Mouse (Mus musculus) hindbrain, embryonic 14.5 days (tissue): ENCODE measurements around the gene Arl15. TPM values are rescaled to one million over a fixed set of nuclear protein-coding genes. Genes with fewer than 3 reads are reported as not detected.

ENCODE experiments used
- ATAC-seq: fragments of 200-750 bp; cut with Nextera tagmentation; 2 replicates; pipeline ENCODE4 v1.8.0; 2017; ENCODE audit warnings: moderate number of reproducible peaks, mild to moderate bottlenecking, moderate TSS enrichment, moderate library complexity; ENCODE audit not compliant: low FRiP score
- DNase-seq: peaks from one replicate; pipeline ENCODE4 v3.0.0-alpha.2; 2015; ENCODE audit warnings: low spot score
- H3K27ac ChIP-seq: fragments of 300-500 bp; sonication (generic); 2 replicates; pipeline ENCODE4 v1.5.1; 2014; ENCODE audit warnings: mild to moderate bottlenecking, moderate library complexity
- H3K27me3 ChIP-seq: fragments of 300-500 bp; sonication (generic); 2 replicates; pipeline ENCODE4 v1.6.1; 2014; ENCODE audit warnings: mild to moderate bottlenecking, low read length, mixed read lengths; ENCODE audit not compliant: control insufficient read depth, insufficient read depth
- H3K36me3 ChIP-seq: fragments of 300-500 bp; sonication (generic); replicated peaks from 2 replicates; pipeline ENCODE4 v1.6.1; 2014; ENCODE audit not compliant: control insufficient read depth, insufficient read depth
- H3K4me1 ChIP-seq: fragments of 300-500 bp; sonication (generic); replicated peaks from 2 replicates; pipeline ENCODE4 v1.6.1; 2014; ENCODE audit warnings: antibody characterized with exemption, low read length, mixed read lengths; ENCODE audit not compliant: control insufficient read depth, insufficient read depth
- H3K4me2 ChIP-seq: fragments of 300-500 bp; sonication (generic); replicated peaks from 2 replicates; pipeline ENCODE4 v1.6.1; 2014; ENCODE audit warnings: mild to moderate bottlenecking, moderate library complexity
- H3K4me3 ChIP-seq: fragments of 300-500 bp; sonication (generic); replicated peaks from 2 replicates; pipeline ENCODE4 v1.5.1; 2014; ENCODE audit warnings: mild to moderate bottlenecking, low read length
- H3K9ac ChIP-seq: fragments of 300-500 bp; sonication (generic); 2 replicates; pipeline ENCODE4 v1.6.1; 2014
- H3K9me3 ChIP-seq: fragments of 300-500 bp; sonication (generic); 2 replicates; pipeline ENCODE4 v1.6.1; 2016; ENCODE audit warnings: low read length; ENCODE audit not compliant: control insufficient read depth
- WGBS: fragments of 180-500 bp; shearing (Covaris S2); extraction: QIAGEN DNeasy Blood & Tissue Kit; methylation state at CpG from one replicate; pipeline ENCODE4 v1.1.7; 2014; 5-methylcytosine and 5-hydroxymethylcytosine counted together
- polyA plus RNA-seq: library from polyadenylated mRNA; unstranded; fragments of >200 nt; fragmentation: Nextera tagmentation; extraction: Ambion mirVana; gene quantifications from 2 replicates; pipeline ENCODE4 v1.2.1, GENCODE M21; 2014

Arl15 gene
- polyA plus RNA-seq, 1 experiment from 2014 or later = 19.0 TPM

DNA sequence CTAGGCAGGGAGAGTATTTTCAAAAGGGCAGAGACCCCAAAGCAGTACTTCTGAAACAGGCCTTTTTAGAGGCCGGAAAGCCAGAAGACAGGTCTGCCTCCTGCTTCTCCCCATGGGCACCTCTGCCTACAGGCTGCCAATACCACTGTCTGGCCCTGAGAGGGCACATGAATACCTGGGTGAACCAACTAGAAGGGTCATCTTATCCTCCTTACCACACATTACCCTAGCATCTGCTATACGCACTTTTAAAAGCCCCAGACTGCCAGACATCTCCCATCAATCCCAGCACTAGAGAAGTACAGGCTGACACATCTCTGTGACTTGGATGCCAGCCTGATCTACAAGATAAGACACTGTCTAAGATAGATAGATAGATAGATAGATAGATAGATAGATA, 259.0 kb downstream of the Arl15 start:
- H3K4me2 ChIP-seq = no peak overlapping the region
- DNase-seq (no peak), ATAC-seq (no peak)
- no peaks in the 10 kb centered on the region for H3K36me3 ChIP-seq
- 78% methylated on average over 2 of the region's 2 CpGs for WGBS
- H3K9ac ChIP-seq = no peak overlapping the region
- H3K4me1 ChIP-seq = no peaks in the 10 kb centered on the region
- no peak overlapping the region for H3K27ac ChIP-seq
- H3K9me3 ChIP-seq = no peaks in the 10 kb centered on the region
- no peak overlapping the region for H3K4me3 ChIP-seq
- H3K27me3 ChIP-seq = no peaks in the 10 kb centered on the region

DNA sequence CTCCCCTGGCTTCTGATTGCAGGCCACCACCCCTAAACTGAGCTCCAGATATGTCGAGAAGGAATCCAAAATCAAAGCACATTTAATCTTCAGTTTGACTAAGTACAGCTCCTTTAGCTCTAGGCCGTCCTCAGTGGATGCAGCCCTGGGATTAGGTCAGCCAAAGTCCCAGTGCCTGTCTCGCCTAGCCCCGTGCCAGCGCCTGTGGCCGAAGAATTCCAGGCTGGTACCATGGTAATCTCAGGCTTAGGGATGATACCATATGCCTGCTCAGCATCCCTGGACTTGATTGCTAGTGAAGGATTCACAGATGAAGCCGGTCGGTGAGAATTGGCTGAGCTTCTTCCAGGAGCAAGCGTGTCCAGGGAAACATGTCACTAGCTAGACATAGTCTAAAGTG, 261.4 kb downstream of the Arl15 start:
- 0 out of 2 replicates have a peak, but pooled peaks have one; percentile 27 for ATAC-seq
- H3K9me3 ChIP-seq = no peaks in the 10 kb centered on the region
- H3K4me2 ChIP-seq = no peak overlapping the region
- no peak for DNase-seq
- H3K36me3 ChIP-seq = no peaks in the 10 kb centered on the region
- H3K4me1 ChIP-seq = no peaks in the 10 kb centered on the region
- H3K27ac ChIP-seq = no peak overlapping the region
- no peaks in the 10 kb centered on the region for H3K27me3 ChIP-seq
- no peak overlapping the region for H3K4me3 ChIP-seq
- H3K9ac ChIP-seq = no peak overlapping the region
- whole genome bisulfite sequencing = 50% methylated on average over 9 of the region's 9 CpGs

DNA sequence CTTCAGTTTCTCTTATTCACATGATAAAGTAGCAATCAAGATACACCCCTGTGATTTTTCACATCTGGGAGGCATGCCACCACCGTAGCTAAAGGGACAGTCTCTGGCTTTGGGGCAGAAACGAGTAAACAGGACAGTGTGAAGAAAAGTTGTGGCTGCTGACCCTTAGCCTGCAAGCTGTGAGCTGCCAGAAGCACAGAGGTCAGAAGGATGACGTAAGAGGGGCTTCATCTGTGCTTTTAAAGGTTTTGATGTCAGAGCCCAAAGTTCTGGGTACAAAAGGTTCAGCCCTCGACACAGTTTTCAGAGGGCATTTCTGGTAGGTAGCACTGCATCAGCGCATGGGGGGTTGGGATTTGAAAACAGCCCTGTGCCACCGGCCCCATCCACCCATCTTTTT, 266.0 kb downstream of the Arl15 start:
- no peak for ATAC-seq
- Histone ChIP-seq H3K4me1 (no peaks in the 10 kb centered on the region), H3K4me2 (no peak overlapping the region), H3K4me3 (no peak overlapping the region), H3K36me3 (no peaks in the 10 kb centered on the region), H3K27ac (no peak overlapping the region), H3K27me3 (no peaks in the 10 kb centered on the region), H3K9ac (no peak overlapping the region), H3K9me3 (no peaks in the 10 kb centered on the region)
- WGBS = 76% methylated on average over 6 of the region's 6 CpGs
- DNase-seq = no peak

DNA sequence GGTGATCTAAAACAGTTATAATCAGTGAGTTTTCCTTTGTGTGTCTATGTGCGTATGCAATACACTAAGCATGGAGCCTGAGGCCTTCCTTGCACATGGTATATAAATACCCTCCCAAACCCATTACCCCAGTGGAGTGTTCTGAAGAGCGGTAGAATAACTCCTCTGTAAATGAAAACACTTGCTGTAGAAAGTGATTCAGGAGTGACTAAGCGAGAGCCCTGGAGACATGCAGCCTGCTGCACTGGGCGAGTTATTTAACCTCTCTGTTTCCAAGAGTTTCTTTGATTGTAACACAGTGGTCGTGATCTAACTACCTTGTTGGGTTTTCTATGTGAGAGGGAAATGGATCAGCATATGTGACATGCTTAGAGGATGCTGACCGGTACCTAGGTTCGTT, 266.9 kb downstream of the Arl15 start:
- 92% methylated on average over 7 of the region's 7 CpGs for WGBS

DNA sequence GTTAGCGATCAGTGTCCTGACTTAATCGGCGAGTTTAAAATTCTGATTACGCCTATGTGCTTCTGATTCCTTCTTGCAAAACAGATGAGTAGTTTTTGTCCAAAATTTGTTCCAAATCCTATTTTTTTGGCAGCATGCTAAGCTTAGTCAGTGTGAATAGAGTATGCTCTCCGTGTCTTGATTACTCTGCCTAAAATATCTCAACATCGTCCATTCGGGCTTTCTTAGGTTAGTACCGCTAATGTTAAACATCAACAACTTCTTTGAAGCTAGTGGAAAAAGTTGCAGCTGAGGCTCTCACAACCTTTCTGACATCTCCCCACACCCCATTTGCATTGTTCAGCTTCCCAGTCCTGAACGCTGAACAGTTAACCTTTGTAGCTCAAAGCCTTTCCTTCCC, 269.8 kb downstream of the Arl15 start:
- H3K9me3 ChIP-seq = no peaks in the 10 kb centered on the region
- no peak for DNase-seq
- no peak overlapping the region for H3K4me2 ChIP-seq
- 82% methylated on average over 9 of the region's 9 CpGs for WGBS
- H3K27ac ChIP-seq = no peak overlapping the region
- no peaks in the 10 kb centered on the region for H3K4me1 ChIP-seq
- no peak overlapping the region for H3K9ac ChIP-seq
- no peak overlapping the region for H3K4me3 ChIP-seq
- H3K36me3 ChIP-seq = no peaks in the 10 kb centered on the region
- H3K27me3 ChIP-seq = no peaks in the 10 kb centered on the region
- ATAC-seq = no peak

More for the DNA sequence above, 266.9 kb downstream of the Arl15 start:
- Histone ChIP-seq H3K4me3 (no peak overlapping the region), H3K9me3 (no peaks in the 10 kb centered on the region), H3K4me2 (no peak overlapping the region), H3K36me3 (no peaks in the 10 kb centered on the region), H3K27ac (no peak overlapping the region), H3K4me1 (no peaks in the 10 kb centered on the region), H3K9ac (no peak overlapping the region), H3K27me3 (no peaks in the 10 kb centered on the region)
- no peak for DNase-seq
- no peak for ATAC-seq

DNA sequence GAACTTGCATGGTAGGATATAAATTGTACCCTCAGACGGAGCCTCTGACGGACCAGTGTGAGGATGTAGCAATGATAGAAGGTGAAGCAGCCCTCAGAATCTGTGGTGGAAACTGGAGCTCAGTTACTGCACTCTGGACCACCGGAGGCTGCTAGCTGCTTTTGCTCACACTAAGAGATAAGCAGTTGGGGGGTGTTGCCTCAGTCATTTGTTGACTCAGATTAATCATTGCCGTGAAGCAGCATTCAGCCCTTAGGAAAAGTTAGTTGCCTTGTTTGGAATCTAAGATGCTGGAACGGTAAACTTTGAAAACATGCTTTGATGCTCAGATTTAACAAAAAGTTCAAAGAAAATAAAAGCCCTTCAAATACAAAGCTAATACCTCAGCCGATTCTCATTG, 270.7 kb downstream of the Arl15 start:
- Histone ChIP-seq H3K27me3 (no peaks in the 10 kb centered on the region), H3K4me1 (no peaks in the 10 kb centered on the region), H3K9me3 (no peaks in the 10 kb centered on the region), H3K4me2 (no peak overlapping the region), H3K36me3 (no peaks in the 10 kb centered on the region), H3K4me3 (no peak overlapping the region), H3K9ac (no peak overlapping the region), H3K27ac (no peak overlapping the region)
- WGBS = 55% methylated on average over 6 of the region's 6 CpGs
- ATAC-seq (no peak), DNase-seq (no peak)

DNA sequence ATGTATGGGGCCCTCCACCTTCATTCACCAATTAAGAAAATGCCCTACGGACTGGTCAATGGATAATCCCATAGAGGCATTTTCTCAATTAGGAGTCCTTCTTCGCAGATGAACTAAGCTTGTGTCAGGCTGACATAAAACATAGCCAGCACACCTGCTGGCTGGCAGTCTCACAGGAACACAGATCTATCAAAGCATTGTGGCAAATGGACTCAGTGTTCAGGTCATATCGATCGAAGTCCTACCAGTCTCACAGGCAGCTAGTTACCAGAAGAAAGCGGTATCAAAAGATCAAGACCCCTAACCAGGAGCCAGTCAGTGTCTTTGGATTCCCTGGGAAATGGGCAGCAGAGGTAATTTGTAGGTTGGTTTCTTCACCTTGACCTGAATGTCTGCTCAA, 274.1 kb downstream of the Arl15 start:
- H3K27me3 ChIP-seq = no peaks in the 10 kb centered on the region
- H3K4me2 ChIP-seq = no peak overlapping the region
- H3K9me3 ChIP-seq = no peaks in the 10 kb centered on the region
- H3K36me3 ChIP-seq = no peaks in the 10 kb centered on the region
- H3K4me3 ChIP-seq = no peak overlapping the region
- no peak for ATAC-seq
- H3K4me1 ChIP-seq = no peaks in the 10 kb centered on the region
- H3K27ac ChIP-seq = no peak overlapping the region
- H3K9ac ChIP-seq = no peak overlapping the region
- WGBS = 90% methylated on average over 5 of the region's 5 CpGs
- no peak for DNase-seq

DNA sequence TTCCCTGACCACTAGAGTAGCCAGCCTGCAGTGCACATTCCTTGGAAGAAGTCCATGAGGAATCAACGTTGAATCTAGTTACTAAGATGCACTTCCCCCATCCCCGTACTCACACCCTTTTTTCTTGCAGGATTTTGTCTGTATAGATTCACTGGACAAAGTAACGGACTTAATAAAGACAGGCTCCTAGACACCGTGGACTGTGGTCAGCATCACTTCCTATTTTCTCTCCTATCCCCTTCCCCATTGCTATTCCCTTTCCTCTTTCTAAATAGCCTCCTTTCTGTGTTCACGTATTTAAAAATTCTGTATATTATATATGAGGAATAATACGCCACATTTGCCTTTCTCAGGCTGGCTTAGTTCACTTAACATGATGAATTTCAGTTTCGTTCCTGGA, 277.1 kb downstream of the Arl15 start:
- Histone ChIP-seq H3K4me3 (no peak overlapping the region), H3K9ac (no peak overlapping the region), H3K27me3 (no peaks in the 10 kb centered on the region), H3K36me3 (no peaks in the 10 kb centered on the region), H3K27ac (no peak overlapping the region), H3K4me2 (no peak overlapping the region), H3K4me1 (no peaks in the 10 kb centered on the region), H3K9me3 (no peaks in the 10 kb centered on the region)
- DNase-seq = no peak
- WGBS = 96% methylated on average over 7 of the region's 7 CpGs
- no peak for ATAC-seq

DNA sequence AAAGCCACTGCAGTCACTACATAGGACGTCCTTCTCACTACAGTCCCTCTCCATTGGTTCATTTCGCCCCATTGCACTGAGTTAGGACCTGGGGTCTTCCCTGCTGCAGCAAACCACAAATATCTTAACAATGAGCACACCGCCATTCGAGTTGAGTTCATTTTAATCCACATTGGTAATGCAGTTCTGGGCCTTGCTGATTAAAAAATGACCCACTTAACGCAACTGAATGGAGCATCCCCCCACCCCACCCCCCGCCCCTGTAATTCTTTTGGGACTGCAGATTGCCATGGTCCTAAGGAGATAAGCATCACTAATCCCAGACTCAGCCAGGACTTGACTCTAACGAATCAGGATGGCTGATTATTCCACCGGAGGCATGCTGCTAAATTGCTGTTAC, 280.2 kb downstream of the Arl15 start:
- Histone ChIP-seq H3K9ac (no peak overlapping the region), H3K4me1 (peaks cover 6% of the 10 kb centered on the region; the same call in 1 of the 2 replicates), H3K36me3 (no peaks in the 10 kb centered on the region), H3K4me3 (no peak overlapping the region), H3K27me3 (no peaks in the 10 kb centered on the region), H3K27ac (no peak overlapping the region), H3K4me2 (no peak overlapping the region), H3K9me3 (no peaks in the 10 kb centered on the region)
- 30% methylated on average over 8 of the region's 8 CpGs for WGBS
- ATAC-seq (0 out of 2 replicates have a peak, but pooled peaks have one; percentile 29), DNase-seq (no peak)

DNA sequence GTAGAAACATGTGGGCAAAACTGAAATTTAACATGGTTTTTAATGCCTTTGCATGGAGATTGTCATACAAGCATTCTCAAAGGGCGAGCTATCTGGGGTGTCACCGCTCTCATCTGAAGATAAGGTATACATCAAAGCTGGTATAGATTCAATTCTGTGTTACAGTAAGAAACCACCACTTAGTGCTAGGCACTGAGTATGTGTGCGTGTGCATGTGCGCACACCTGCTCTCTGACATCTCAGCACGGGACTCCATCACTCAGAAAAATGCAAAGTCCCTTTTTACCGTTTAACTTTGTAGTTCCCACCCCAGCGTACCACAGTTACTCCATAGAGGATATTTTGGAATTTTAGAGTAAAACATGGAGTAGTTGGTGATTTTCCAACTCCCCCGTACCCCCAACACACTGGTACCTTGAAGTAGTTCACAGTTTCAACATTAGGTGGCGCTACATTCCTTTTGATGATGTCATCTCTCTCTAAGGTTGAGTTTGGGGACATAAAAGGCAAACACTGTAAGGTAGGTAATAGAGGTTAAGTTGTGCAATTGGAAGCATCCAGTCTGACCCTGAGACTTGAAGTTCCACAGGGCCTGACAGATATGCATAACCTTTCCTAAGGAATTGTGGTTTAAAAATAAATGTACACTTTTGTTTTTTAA, 281.5 kb downstream of the Arl15 start:
- Histone ChIP-seq H3K9ac (no peak overlapping the region), H3K4me1 (peaks cover 6% of the 10 kb centered on the region; the same call in 1 of the 2 replicates), H3K4me2 (no peak overlapping the region), H3K9me3 (no peaks in the 10 kb centered on the region), H3K4me3 (no peak overlapping the region), H3K36me3 (no peaks in the 10 kb centered on the region), H3K27me3 (no peaks in the 10 kb centered on the region), H3K27ac (no peak overlapping the region)
- WGBS = 72% methylated on average over 9 of the region's 9 CpGs
- ATAC-seq = peak; percentile 38; the same call in 1 of the 2 replicates
- DNase-seq = peak; percentile 72
